Mouse (Mus musculus) neutrophil, adult 65 days (primary cell): ENCODE data around the gene Dusp16. TPM values are rescaled to one million over a fixed set of nuclear protein-coding genes. Genes with fewer than 3 reads are reported as not detected.

ENCODE experiments used
- total RNA-seq: library from RNA; stranded (reverse); gene quantifications from 2 replicates; pipeline ENCODE4 v1.2.4, GENCODE M21; 2023

Dusp16 gene
- 10.3 and 13.2 TPM in 2 replicates for total RNA-seq

DNA sequence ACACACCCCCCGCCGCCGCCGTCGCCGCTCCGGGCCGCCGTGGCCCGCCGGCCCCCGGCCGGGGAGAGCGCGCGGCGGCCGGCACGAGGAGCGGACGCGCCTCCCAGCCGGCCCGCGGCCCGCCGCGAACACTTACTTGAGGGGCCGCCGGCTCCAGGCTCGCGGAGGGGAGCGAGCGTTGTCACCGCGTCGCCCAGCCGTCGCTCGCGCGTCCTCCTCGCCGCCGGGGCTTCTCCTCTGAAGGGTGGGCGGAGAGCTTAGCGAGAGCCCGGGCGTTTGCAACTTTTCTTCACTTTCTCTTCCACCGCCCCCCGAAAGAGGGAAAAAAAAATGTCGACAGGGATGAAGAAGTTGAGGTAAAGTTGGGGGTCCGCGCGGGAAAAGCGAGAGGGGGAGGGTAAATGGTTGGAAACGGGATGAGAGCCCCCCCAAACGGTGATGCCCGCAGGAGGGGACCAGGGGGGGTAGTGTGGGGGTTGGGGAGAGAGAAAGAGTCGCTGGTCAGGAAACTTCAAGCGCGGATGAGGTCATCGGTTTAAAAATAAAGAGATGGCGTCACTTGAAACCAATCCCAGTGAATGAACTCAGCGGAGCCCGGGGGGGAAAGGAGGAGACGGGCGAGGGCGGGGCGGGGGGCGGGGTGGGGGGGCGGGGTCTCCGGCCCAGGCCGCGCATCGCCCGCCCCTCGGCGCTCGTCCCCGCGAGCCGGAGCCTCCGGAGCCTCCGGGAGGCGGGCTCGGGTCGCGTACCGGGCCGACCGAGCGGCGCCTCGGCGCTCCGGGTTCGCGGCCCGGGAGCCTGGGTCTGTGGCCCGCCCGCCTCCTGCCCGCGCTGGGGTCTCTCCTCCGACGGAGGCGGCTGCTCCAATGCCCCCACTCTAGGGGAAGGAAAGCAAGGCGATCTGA is at the start of gene Dusp16:
Gene Dusp16 (minus strand): TSS at position 485 of the 905 bp plus-strand sequence.

DNA sequence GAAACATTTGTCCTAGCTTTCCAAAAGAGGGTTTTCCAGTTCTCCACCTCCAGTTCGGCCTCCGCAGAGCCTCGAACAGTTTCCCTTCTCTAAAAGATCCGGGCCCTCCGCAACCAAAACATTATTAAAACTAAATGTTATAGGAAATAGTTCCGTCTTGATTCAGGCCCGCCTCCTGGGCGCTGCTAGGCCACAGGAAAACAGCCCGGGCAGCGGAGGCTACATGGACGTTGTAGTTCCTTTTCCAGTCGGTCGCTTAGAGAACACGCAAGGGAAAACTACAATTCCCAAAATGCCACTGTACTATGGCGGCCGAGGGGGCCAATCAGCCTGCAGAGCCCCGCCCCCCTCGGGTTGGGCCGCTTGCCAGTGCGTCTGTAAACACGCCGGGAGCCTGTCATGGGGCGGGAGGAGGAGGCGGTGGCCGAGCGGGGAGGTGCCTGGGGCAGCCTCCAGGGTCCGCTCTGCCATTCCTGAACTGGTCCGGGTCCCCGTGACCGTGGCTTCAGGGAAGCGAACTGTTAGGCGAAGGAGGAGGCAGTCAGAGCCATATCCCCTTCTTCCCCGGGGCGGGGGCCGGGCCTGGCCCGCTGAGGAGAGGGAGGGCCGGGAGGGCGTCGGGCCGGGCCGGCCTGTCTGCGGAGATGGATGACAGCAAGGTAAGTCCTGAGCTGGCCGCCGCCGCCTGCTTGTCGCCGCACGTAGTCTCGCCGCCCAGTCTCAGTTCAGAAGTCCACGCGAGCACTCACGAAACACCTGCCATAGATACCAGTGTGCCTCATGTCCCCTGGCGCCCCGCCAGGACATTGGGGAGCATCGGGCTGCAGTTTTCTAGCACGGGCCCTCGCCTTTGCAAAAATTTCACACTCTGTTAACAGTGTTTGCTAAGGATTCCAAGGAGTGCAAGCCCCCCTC is 37.6 kb upstream of the Dusp16 start, which contains the start of gene Crebl2:
Gene Crebl2 (plus strand): TSS at position 369 of the 915 bp plus-strand sequence.

Other genes starting within 250 kb of the Dusp16 start
- gene Lrp6, start 225.7 kb downstream of the Dusp16 start, total RNA-seq = 8.3 and 11.5 TPM in 2 replicates
- gene Mansc1, start 160.1 kb downstream of the Dusp16 start, total RNA-seq = 0.32 and 0.44 TPM in 2 replicates
- 10.2 and 12.2 TPM in 2 replicates for gene Borcs5, start 153.1 kb downstream of the Dusp16 start, total RNA-seq
- gene Crebl2, start 37.5 kb upstream of the Dusp16 start, total RNA-seq = 7.4 and 11.3 TPM in 2 replicates
- 3.9 and 4.7 TPM in 2 replicates for gene Gpr19, start 106.0 kb upstream of the Dusp16 start, total RNA-seq
- 101 and 109 TPM in 2 replicates for gene Cdkn1b, start 127.8 kb upstream of the Dusp16 start, total RNA-seq
- 0.36 and 0.51 TPM in 2 replicates for gene Apold1, start 189.1 kb upstream of the Dusp16 start, total RNA-seq
- gene Ddx47, start 219.0 kb upstream of the Dusp16 start, total RNA-seq = 68.4 and 87.3 TPM in 2 replicates